Mouse (Mus musculus): ENCODE results near the gene Best1. TPM values are rescaled to one million over a fixed set of nuclear protein-coding genes. Genes with fewer than 3 reads are reported as not detected.

Gene Best1
- polyA plus RNA-seq, 1 experiment from 2014 or later: 1.4 TPM

DNA sequence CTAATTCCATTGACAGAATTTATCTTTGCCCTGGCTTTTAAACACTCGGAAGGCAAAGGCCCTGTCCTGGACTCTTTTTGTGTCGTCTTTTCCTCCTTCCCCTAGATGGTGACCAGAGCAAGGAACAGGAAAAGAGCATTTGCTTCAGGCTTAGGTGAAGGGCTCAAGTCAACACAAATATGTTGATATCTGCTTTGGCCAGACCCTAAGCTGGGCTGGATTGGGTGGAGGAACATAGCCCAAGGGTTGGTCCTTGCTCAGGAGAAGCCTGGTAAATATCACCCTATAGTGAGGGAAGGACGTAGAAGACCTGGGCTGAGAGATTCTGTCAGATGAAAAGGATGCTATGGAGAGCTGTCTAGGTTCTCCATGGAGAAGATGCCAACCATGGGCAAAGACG lies 14.7 kb upstream of the Best1 start:
- no peak overlapping the region; the same call in 1 of the 2 replicates for H3K4me2 ChIP-seq
- peaks cover 11% of the 10 kb centered on the region; the same call in 1 of the 2 replicates for H3K4me1 ChIP-seq (ENCODE audit: insufficient read depth)
- H3K9ac ChIP-seq: no peak overlapping the region; the same call in 1 of the 2 replicates
- ATAC-seq (ENCODE audit: insufficient read depth) (no peak), DNase-seq (no peak)
- peak overlapping the region; percentile 22; the same call in 1 of the 2 replicates for H3K4me3 ChIP-seq (ENCODE audit: low read depth, low read length)
- no peaks in the 10 kb centered on the region for H3K9me3 ChIP-seq (ENCODE audit: low read depth, low read length)
- no peaks in the 10 kb centered on the region for H3K36me3 ChIP-seq (ENCODE audit: insufficient read depth)
- H3K27me3 ChIP-seq (ENCODE audit: insufficient read depth, low read length): no peaks in the 10 kb centered on the region
- TF ChIP-seq CTCF (IDR thresholded peaks at IDR 0.05; ENCODE audit: low read depth): no peak
- H3K27ac ChIP-seq (ENCODE audit: low read depth): peak overlapping the region; percentile 30; the same call in 1 of the 2 replicates
- 79% methylated on average over 4 of the region's 4 CpGs for WGBS

DNA sequence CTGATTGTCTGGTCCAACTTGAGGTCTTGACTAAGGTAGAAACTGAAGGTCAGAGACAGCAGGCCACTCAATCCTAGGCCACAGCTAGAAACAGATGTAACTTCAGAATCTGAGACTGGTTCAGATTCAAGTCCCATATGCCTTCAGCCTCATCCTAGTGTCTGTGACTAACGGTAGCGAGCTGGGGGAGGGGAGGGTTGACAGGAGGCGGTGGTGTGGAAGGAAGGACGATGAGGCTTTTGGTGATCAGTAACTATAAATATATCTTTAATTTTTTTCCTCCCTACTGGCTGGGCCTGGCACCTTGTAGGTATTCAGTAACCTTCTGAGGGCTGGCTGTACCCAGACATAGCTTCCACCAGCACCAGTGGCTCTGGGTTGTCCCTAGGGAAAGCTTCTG lies 14.0 kb upstream of the Best1 start:
- no peak for TF ChIP-seq CTCF (IDR thresholded peaks at IDR 0.05; ENCODE audit: low read depth)
- DNase-seq (no peak), ATAC-seq (ENCODE audit: insufficient read depth) (no peak)
- WGBS: 43% methylated on average over 4 of the region's 4 CpGs
- H3K9ac ChIP-seq: peak overlapping the region; percentile 29; the same call in 1 of the 2 replicates
- peaks cover 11% of the 10 kb centered on the region; the same call in 1 of the 2 replicates for H3K4me1 ChIP-seq (ENCODE audit: insufficient read depth)
- no peaks in the 10 kb centered on the region for H3K9me3 ChIP-seq (ENCODE audit: low read depth, low read length)
- peak overlapping the region; percentile 30 for H3K27ac ChIP-seq (ENCODE audit: low read depth)
- H3K4me3 ChIP-seq (ENCODE audit: low read depth, low read length): peak overlapping the region; percentile 22; the same call in 1 of the 2 replicates
- no peak overlapping the region for H3K4me2 ChIP-seq
- no peaks in the 10 kb centered on the region for H3K27me3 ChIP-seq (ENCODE audit: insufficient read depth, low read length)
- no peaks in the 10 kb centered on the region for H3K36me3 ChIP-seq (ENCODE audit: insufficient read depth)

DNA sequence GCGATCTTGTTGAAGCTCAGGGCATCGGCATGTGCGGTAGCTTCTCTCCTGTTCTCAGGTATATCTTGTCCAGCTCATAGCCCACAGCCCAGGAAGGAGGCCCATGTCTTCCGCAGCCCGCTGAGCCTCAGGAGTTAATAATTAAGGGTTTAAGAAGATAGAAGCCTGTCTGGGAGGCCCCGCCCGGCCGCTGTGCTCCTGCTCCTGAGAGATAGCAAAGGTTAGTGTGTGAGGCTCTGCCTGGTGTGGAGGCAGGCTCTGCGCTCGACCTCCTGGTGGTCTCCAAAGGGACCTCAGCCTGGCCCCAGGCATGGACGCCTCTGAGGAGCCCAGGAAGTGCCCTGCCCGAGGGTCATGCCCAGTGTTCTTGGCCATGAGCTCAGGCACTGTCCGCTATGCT lies 13.4 kb upstream of the Best1 start:
- no peaks in the 10 kb centered on the region for H3K27me3 ChIP-seq (ENCODE audit: insufficient read depth, low read length)
- no peak for DNase-seq
- no peaks in the 10 kb centered on the region for H3K9me3 ChIP-seq (ENCODE audit: low read depth, low read length)
- peak overlapping the region; percentile 41; the same call in 1 of the 2 replicates for H3K9ac ChIP-seq
- ATAC-seq (ENCODE audit: insufficient read depth): no peak
- peaks cover 11% of the 10 kb centered on the region; the same call in 1 of the 2 replicates for H3K4me1 ChIP-seq (ENCODE audit: insufficient read depth)
- peak overlapping the region; percentile 64; the same call in 1 of the 2 replicates for H3K27ac ChIP-seq (ENCODE audit: low read depth)
- H3K4me2 ChIP-seq: peak overlapping the region; percentile 11; the same call in 1 of the 2 replicates
- H3K36me3 ChIP-seq (ENCODE audit: insufficient read depth): no peaks in the 10 kb centered on the region
- WGBS: 64% methylated on average over 13 of the region's 13 CpGs
- TF ChIP-seq CTCF (IDR thresholded peaks at IDR 0.05; ENCODE audit: low read depth): no peak
- peak overlapping the region; percentile 22; the same call in 1 of the 2 replicates for H3K4me3 ChIP-seq (ENCODE audit: low read depth, low read length)

DNA sequence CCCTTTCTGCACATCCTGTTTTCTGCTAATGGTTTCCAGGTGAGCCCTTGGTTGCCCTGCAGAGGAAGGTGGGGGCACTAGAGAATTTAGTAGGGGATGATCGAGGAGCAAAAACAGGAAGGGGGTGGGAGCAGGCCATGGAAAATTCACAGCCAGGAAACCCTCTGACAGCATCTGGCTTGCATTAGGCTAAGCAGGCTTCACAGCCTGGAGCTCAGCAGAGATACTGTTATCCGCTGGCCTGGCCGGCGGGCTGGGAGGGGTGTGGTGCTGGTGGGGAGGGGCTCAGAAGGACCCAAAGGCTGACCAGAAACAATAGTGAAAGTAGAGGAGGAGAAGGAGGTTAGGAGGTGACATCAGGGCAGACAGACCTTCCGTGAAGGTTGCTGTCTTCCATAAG lies 12.5 kb upstream of the Best1 start:
- Histone ChIP-seq H3K9ac (no peak overlapping the region), H3K4me1 (ENCODE audit: insufficient read depth) (peaks cover 11% of the 10 kb centered on the region; the same call in 1 of the 2 replicates), H3K9me3 (ENCODE audit: low read depth, low read length) (no peaks in the 10 kb centered on the region), H3K27ac (ENCODE audit: low read depth) (peak overlapping the region; percentile 88), H3K4me2 (peak overlapping the region; percentile 11; the same call in 1 of the 2 replicates), H3K36me3 (ENCODE audit: insufficient read depth) (no peaks in the 10 kb centered on the region), H3K27me3 (ENCODE audit: insufficient read depth, low read length) (no peaks in the 10 kb centered on the region), H3K4me3 (ENCODE audit: low read depth, low read length) (no peak overlapping the region)
- no peak for TF ChIP-seq CTCF (IDR thresholded peaks at IDR 0.05; ENCODE audit: low read depth)
- ATAC-seq (ENCODE audit: insufficient read depth) (no peak), DNase-seq (no peak)
- 37% methylated on average over 5 of the region's 5 CpGs for WGBS

DNA sequence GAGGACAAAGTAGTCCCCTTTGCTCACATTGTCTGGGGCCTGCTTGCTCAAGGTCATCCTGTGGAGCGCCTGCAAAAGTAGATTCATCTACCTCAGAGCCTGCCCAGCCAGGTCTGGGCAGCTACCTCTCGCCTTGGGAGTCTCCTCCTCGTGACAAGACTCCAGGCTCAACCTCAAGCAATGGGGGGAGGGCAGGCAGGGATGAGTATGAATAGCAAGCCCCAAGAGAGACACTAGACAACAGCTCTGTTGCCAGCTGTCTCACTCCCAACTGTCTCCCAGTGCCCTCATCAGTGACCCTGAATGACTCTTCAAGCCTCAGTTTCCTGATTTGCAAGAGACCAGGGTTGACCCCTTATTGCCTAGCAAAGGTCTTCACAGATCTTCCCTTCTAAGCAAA lies 11.9 kb upstream of the Best1 start:
- ATAC-seq (ENCODE audit: insufficient read depth): no peak
- WGBS: 16% methylated on average over 3 of the region's 3 CpGs
- H3K4me2 ChIP-seq: no peak overlapping the region

DNA sequence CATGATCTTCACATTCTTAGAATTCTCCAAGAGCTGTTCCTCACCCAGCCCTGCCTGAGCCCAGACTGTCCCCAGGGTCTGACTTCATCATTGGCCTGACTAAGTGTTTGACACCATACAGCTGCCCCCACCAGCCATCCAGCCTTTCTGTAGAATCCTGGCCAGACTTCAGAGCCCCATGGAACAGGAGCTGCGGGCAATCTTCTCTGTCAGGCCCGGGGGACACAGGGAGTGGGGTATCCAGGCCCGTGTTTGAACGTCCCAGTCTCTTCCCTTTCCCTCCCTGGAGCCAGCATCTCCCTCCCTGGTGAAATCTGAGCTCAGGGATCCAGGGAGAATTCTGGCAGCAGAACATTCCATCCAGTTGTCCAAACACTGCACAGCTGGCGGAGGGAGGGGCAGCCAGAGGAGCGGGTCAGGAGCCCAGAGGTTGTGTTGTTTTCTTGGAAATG lies 11.4 kb upstream of the Best1 start:
- Histone ChIP-seq H3K27ac (ENCODE audit: low read depth) (peak overlapping the region; percentile 88), H3K27me3 (ENCODE audit: insufficient read depth, low read length) (no peaks in the 10 kb centered on the region), H3K4me1 (ENCODE audit: insufficient read depth) (peaks cover 11% of the 10 kb centered on the region; the same call in 1 of the 2 replicates), H3K36me3 (ENCODE audit: insufficient read depth) (no peaks in the 10 kb centered on the region), H3K4me2 (no peak overlapping the region), H3K4me3 (ENCODE audit: low read depth, low read length) (no peak overlapping the region), H3K9me3 (ENCODE audit: low read depth, low read length) (no peaks in the 10 kb centered on the region), H3K9ac (peak overlapping the region; percentile 40; the same call in 1 of the 2 replicates)
- DNase-seq (peak; percentile 87), ATAC-seq (ENCODE audit: insufficient read depth) (peak; percentile 80)
- 6% methylated on average over 6 of the region's 6 CpGs for WGBS
- no peak for TF ChIP-seq CTCF (IDR thresholded peaks at IDR 0.05; ENCODE audit: low read depth)

More for the DNA sequence above, 11.9 kb upstream of the Best1 start:
- Histone ChIP-seq H3K4me1 (ENCODE audit: insufficient read depth) (peaks cover 11% of the 10 kb centered on the region; the same call in 1 of the 2 replicates), H3K27me3 (ENCODE audit: insufficient read depth, low read length) (no peaks in the 10 kb centered on the region), H3K9me3 (ENCODE audit: low read depth, low read length) (no peaks in the 10 kb centered on the region), H3K36me3 (ENCODE audit: insufficient read depth) (no peaks in the 10 kb centered on the region), H3K27ac (ENCODE audit: low read depth) (peak overlapping the region; percentile 88), H3K4me3 (ENCODE audit: low read depth, low read length) (no peak overlapping the region), H3K9ac (no peak overlapping the region)
- no peak for TF ChIP-seq CTCF (IDR thresholded peaks at IDR 0.05; ENCODE audit: low read depth)
- no peak for DNase-seq

DNA sequence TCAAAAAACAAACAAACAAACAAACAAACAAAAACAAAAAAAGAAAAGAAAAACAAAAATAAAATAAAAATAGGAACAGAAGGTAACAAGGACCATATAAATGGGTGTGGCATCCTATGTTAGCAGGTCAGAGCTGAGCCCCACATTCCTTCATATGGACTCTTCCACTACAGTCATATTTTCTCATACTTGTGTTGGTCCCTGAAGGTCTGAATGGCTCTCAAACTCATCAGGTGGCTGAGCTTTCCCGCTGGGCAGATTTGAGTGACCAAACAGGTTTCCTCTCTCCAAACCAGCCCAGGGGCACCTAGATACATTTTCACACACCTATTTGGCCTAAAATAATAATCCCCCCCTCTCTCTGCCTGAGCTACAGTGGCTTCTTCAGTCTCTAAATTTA lies 10.0 kb upstream of the Best1 start:
- H3K9ac ChIP-seq: no peak overlapping the region
- TF ChIP-seq CTCF (IDR thresholded peaks at IDR 0.05; ENCODE audit: low read depth): no peak
- ATAC-seq (ENCODE audit: insufficient read depth) (no peak), DNase-seq (no peak)
- no peaks in the 10 kb centered on the region for H3K27me3 ChIP-seq (ENCODE audit: insufficient read depth, low read length)
- no peaks in the 10 kb centered on the region for H3K9me3 ChIP-seq (ENCODE audit: low read depth, low read length)
- H3K27ac ChIP-seq (ENCODE audit: low read depth): no peak overlapping the region
- WGBS: 59% methylated on average over 1 of the region's 1 CpGs
- H3K4me2 ChIP-seq: no peak overlapping the region
- H3K36me3 ChIP-seq (ENCODE audit: insufficient read depth): no peaks in the 10 kb centered on the region
- peaks cover 11% of the 10 kb centered on the region; the same call in 1 of the 2 replicates for H3K4me1 ChIP-seq (ENCODE audit: insufficient read depth)
- H3K4me3 ChIP-seq (ENCODE audit: low read depth, low read length): no peak overlapping the region
